Mouse (Mus musculus) liver, embryonic 11.5 days (tissue): ENCODE results near the gene Ipo13. TPM values are rescaled to one million over a fixed set of nuclear protein-coding genes. Genes with fewer than 3 reads are reported as not detected.

Source experiments
- ATAC-seq: fragments of 200-750 bp; cut with Nextera tagmentation; replicated peaks from 2 replicates; pipeline ENCODE4 v1.8.0; 2017; ENCODE audit warnings: moderate number of reproducible peaks, mild to moderate bottlenecking, moderate TSS enrichment, moderate library complexity; ENCODE audit not compliant: low FRiP score
- DNase-seq: peaks from one replicate; pipeline ENCODE4 v3.0.0-alpha.2; 2017; ENCODE audit warnings: low spot score
- H3K27ac ChIP-seq: fragments of 300-500 bp; sonication (generic); 2 replicates; pipeline ENCODE4 v1.5.1; 2014; ENCODE audit warnings: mild to moderate bottlenecking, low read depth, low read length, control low read depth
- H3K27me3 ChIP-seq: fragments of 300-500 bp; sonication (generic); replicated peaks from 2 replicates; pipeline ENCODE4 v1.6.1; 2014; ENCODE audit warnings: low read length, mixed read lengths; ENCODE audit not compliant: control insufficient read depth, insufficient read depth
- H3K36me3 ChIP-seq: fragments of 300-500 bp; sonication (generic); 2 replicates; pipeline ENCODE4 v1.6.1; 2014; ENCODE audit warnings: mild to moderate bottlenecking, low read length, moderate library complexity, mixed read lengths; ENCODE audit not compliant: control insufficient read depth, insufficient read depth
- H3K4me1 ChIP-seq: fragments of 300-500 bp; sonication (generic); replicated peaks from 2 replicates; pipeline ENCODE4 v1.6.1; 2014; ENCODE audit warnings: low read length, mixed read lengths; ENCODE audit not compliant: control insufficient read depth, insufficient read depth
- H3K4me2 ChIP-seq: fragments of 300-500 bp; sonication (generic); 2 replicates; pipeline ENCODE4 v1.6.1; 2014; ENCODE audit warnings: mild to moderate bottlenecking, control low read depth, moderate library complexity
- H3K4me3 ChIP-seq: fragments of 300-500 bp; sonication (generic); 2 replicates; pipeline ENCODE4 v1.5.1; 2014; ENCODE audit warnings: low read depth, low read length, control low read depth
- H3K9ac ChIP-seq: fragments of 300-500 bp; sonication (generic); 2 replicates; pipeline ENCODE4 v1.6.1; 2014; ENCODE audit warnings: low read depth, low read length, control low read depth
- H3K9me3 ChIP-seq: fragments of 300-500 bp; sonication (generic); 2 replicates; pipeline ENCODE4 v1.6.1; 2016; ENCODE audit warnings: low read length, inconsistent platforms, mixed read lengths; ENCODE audit not compliant: control insufficient read depth
- WGBS: fragments of 180-500 bp; shearing (Covaris S2); extraction: QIAGEN DNeasy Blood & Tissue Kit; methylation state at CpG from one replicate; pipeline ENCODE4 v1.1.7; 2014; 5-methylcytosine and 5-hydroxymethylcytosine counted together
- polyA plus RNA-seq: library from polyadenylated mRNA; unstranded; fragments of >200 nt; fragmentation: Nextera tagmentation; extraction: Ambion mirVana; gene quantifications from 2 replicates; pipeline ENCODE4 v1.2.1, GENCODE M21; 2014

The Ipo13 gene
- polyA plus RNA-seq, 1 experiment from 2014 or later: 44.2 TPM

DNA sequence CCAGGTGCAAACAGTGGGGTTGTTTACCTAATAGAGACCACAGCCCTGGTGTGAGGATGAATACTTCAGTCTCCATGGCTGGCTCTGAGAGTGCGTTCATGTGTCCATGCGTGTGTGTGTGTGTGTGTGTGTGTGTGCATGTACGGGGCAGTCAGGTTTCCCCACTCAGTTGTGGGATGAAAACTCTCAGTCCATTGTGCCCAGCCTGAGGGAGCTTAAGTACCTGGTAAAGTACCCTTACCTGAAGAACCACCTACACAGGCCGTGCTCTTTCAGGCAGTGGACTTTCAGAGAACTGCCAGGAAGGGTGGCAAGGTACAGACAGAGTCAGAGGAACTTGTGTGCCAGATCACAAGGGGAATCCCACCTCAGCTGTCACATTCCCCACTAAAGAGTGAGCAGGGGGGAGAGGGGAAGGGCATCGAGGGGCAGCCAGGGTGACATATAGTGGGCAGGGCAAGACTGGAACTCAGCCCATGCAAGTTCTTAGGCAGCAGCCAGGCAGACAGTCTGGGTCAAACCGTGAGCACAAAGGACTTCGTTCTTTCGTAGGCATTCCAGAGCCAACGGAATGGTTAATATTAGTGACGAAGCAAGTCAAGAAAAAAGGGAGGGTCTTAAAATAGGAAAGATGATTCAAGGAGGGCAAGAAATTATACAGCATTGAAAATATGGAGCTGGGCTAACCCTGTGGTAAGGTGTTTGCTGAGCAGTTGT, 62.5 kb downstream of the Ipo13 start:
- no peaks in the 10 kb centered on the region; the same call in 1 of the 2 replicates for H3K27me3 ChIP-seq
- no peak overlapping the region for H3K4me3 ChIP-seq
- H3K4me1 ChIP-seq: 0 out of 2 replicates have a peak, but pooled peaks cover 3% of the 10 kb centered on the region
- H3K9ac ChIP-seq: no peak overlapping the region
- ATAC-seq (no peak), DNase-seq (no peak)
- no peaks in the 10 kb centered on the region for H3K9me3 ChIP-seq
- H3K36me3 ChIP-seq: peaks cover 4% of the 10 kb centered on the region; the same call in 1 of the 2 replicates
- WGBS: 88% methylated on average over 10 of the region's 10 CpGs
- no peak overlapping the region for H3K27ac ChIP-seq
- H3K4me2 ChIP-seq: no peak overlapping the region

DNA sequence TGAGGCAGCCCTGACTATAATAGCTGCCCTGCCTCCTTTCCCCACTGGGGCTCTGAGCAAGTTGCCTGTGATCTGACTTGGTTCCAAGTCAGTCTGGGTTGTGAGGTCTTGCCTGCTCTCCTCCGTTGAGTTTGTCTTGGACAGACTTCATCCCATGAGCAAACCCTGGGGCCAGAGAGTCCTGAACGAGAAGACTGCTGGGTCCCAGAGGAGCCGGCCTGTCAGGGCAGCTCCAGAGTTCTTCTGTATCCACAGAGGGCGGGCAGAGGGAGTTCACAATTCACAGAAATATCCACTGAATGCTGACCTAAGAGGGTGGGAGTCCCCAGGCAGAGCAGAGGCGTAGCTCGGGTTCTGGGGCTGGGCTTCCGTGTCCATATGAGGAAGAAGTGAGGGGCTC, 63.9 kb downstream of the Ipo13 start:
- H3K36me3 ChIP-seq: peaks cover 6% of the 10 kb centered on the region; the same call in 1 of the 2 replicates
- ATAC-seq: no peak

DNA sequence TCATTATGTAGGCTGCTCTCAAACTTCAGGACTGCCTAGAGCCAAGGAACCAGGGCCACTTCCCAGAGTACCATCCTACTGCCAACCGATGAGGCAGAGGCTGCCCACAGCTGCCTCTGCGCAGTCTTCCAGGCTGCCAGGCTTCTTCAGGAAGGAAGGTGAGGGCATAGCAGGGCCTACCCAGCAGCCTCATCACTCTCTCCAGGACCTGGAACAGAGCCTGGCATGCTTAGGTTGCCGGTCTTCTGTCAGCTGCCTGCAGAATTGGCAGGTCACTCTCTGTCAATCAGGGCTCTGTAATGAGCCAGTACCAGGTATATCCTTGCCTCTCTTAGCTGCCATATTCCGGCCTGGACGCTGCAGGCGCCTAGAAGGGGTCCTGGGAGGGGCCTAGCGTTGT, 64.6 kb downstream of the Ipo13 start:
- H3K9me3 ChIP-seq: no peaks in the 10 kb centered on the region
- no peak overlapping the region for H3K9ac ChIP-seq
- H3K27ac ChIP-seq: no peak overlapping the region
- H3K27me3 ChIP-seq: no peaks in the 10 kb centered on the region
- no peak overlapping the region for H3K4me3 ChIP-seq
- no peak overlapping the region for H3K4me2 ChIP-seq
- H3K4me1 ChIP-seq: 0 out of 2 replicates have a peak, but pooled peaks cover 4% of the 10 kb centered on the region
- peaks cover 7% of the 10 kb centered on the region; the same call in 1 of the 2 replicates for H3K36me3 ChIP-seq
- 88% methylated on average over 7 of the region's 7 CpGs for WGBS
- ATAC-seq (no peak), DNase-seq (no peak)

More for the DNA sequence above, 63.9 kb downstream of the Ipo13 start:
- H3K27ac ChIP-seq: no peak overlapping the region
- H3K4me2 ChIP-seq: no peak overlapping the region
- DNase-seq: no peak
- 79% methylated on average over 7 of the region's 7 CpGs for WGBS
- no peaks in the 10 kb centered on the region for H3K9me3 ChIP-seq
- 0 out of 2 replicates have a peak, but pooled peaks cover 4% of the 10 kb centered on the region for H3K4me1 ChIP-seq
- no peaks in the 10 kb centered on the region for H3K27me3 ChIP-seq
- no peak overlapping the region for H3K9ac ChIP-seq
- no peak overlapping the region for H3K4me3 ChIP-seq

DNA sequence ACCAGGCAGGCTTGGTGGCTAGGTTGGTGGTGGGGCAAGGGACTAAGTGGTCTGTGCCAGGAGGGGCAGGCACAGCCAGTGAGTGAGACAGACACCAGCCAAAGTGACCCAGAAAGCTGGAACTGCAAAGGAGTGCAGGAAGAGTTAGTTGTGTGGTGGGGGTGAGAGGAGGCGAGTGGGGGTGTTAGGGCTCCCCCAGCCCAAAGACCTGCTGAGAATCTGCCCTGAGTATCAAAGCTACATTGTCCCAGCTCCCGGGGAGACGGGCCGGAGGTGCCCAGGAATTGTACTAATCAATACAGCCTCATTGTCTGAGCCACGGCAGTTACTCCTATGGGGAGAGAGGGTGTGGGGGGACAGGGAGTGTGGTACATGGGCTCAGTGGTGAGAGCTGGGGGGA, 65.3 kb downstream of the Ipo13 start:
- H3K4me1 ChIP-seq: 0 out of 2 replicates have a peak, but pooled peaks cover 4% of the 10 kb centered on the region
- no peak overlapping the region for H3K9ac ChIP-seq
- H3K4me2 ChIP-seq: no peak overlapping the region
- ATAC-seq (no peak), DNase-seq (no peak)
- H3K9me3 ChIP-seq: no peaks in the 10 kb centered on the region
- no peak overlapping the region for H3K4me3 ChIP-seq
- no peaks in the 10 kb centered on the region for H3K27me3 ChIP-seq
- 71% methylated on average over 5 of the region's 5 CpGs for whole genome bisulfite sequencing
- H3K27ac ChIP-seq: no peak overlapping the region
- peaks cover 7% of the 10 kb centered on the region; the same call in 1 of the 2 replicates for H3K36me3 ChIP-seq

DNA sequence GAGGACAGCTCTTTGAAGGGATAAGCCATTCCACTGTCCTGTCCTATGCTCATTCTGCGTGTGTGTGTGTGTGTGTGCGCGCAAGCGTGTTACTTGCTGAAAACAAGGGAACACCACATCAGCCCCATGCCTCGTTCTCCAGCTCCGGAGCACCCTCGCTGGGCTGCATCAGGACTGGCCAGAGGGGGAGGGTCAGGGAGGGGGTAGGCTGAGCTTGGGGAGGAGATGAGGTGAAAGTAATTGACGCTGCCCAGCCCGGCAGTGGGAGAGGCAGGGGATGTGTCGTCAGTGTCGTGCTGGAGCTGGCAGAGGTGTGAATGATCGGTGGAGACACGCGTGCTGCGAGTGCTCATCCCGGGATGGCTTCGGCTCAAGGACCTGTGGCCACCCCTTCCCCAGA, 65.7 kb downstream of the Ipo13 start:
- 77% methylated on average over 17 of the region's 17 CpGs for WGBS
- Histone ChIP-seq H3K27me3 (no peaks in the 10 kb centered on the region), H3K4me2 (no peak overlapping the region), H3K4me3 (no peak overlapping the region), H3K9me3 (no peaks in the 10 kb centered on the region), H3K36me3 (peaks cover 7% of the 10 kb centered on the region; the same call in 1 of the 2 replicates), H3K4me1 (0 out of 2 replicates have a peak, but pooled peaks cover 4% of the 10 kb centered on the region), H3K9ac (no peak overlapping the region), H3K27ac (no peak overlapping the region)
- ATAC-seq (no peak), DNase-seq (no peak)

DNA sequence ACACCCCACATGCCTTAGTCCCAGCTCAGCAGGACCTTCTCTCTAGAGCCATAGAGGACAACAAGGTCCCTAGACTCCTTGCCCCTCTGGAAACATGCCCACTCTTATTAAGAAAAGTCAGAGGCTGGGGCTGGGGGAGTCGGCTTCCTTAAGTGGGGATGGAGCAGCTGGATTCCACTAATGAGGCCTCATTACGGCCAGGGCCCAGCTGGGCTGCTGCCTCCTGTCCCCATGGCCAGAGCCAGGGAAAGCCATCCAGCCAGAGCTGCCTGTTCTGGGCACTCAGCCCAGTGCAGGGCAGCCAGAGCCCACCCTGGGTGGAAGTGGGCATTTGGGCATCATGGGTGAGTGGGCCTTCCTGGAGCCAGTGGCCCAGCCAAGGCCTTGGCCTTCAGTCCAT, 67.8 kb downstream of the Ipo13 start:
- Histone ChIP-seq H3K36me3 (peaks cover 7% of the 10 kb centered on the region; the same call in 1 of the 2 replicates), H3K4me2 (no peak overlapping the region), H3K9ac (no peak overlapping the region), H3K27me3 (no peaks in the 10 kb centered on the region), H3K27ac (no peak overlapping the region), H3K4me1 (0 out of 2 replicates have a peak, but pooled peaks cover 4% of the 10 kb centered on the region), H3K4me3 (no peak overlapping the region), H3K9me3 (no peaks in the 10 kb centered on the region)
- DNase-seq (no peak), ATAC-seq (no peak)
- WGBS: 76% methylated on average over 2 of the region's 2 CpGs

DNA sequence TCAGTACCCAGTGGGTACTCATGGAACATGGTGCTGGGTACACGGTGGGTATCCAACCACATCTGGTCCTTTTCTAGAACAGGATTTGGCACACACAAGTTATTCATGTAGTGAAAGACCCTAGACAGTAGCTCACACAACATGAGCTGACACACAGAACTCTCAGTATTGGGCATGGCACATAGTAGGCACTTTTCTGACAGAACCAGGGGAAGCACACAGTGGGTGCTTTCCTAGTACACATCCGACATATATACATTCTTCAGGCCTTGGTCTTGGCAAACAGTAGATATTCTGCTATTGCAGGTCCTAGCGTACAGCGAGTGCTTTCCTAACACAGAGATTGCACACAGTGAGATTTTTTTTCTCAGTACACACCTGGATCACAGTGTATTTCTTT, 68.5 kb downstream of the Ipo13 start:
- no peak overlapping the region for H3K27ac ChIP-seq
- H3K4me2 ChIP-seq: no peak overlapping the region
- H3K36me3 ChIP-seq: peaks cover 7% of the 10 kb centered on the region; the same call in 1 of the 2 replicates
- H3K9me3 ChIP-seq: no peaks in the 10 kb centered on the region
- H3K4me1 ChIP-seq: 0 out of 2 replicates have a peak, but pooled peaks cover 4% of the 10 kb centered on the region
- no peak overlapping the region for H3K9ac ChIP-seq
- no peak for ATAC-seq
- H3K27me3 ChIP-seq: no peaks in the 10 kb centered on the region
- no peak for DNase-seq
- WGBS: 96% methylated on average over 4 of the region's 4 CpGs
- no peak overlapping the region for H3K4me3 ChIP-seq

DNA sequence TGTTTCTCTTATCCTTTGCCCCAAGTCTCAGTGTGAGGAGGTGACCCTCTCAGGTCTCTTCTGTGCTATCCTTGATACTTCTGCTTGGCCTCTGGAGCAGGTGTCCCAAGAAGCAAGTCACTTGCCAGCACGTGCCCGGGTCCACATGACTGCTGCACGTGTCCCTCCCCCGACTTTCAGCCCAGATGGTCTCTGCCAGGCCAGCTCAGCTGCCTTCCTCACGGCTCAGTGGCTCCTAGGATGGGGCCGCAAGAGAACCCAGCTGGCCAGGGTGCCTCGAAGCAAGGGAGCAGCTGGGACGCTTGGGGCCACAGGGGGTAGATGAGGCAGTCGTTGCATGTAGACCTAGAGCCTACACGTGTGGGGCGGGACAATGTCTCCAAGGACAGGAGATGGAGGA, 69.5 kb downstream of the Ipo13 start:
- WGBS: 84% methylated on average over 11 of the region's 11 CpGs
- no peak for DNase-seq
- no peak for ATAC-seq
- Histone ChIP-seq H3K9me3 (no peaks in the 10 kb centered on the region), H3K4me1 (0 out of 2 replicates have a peak, but pooled peaks cover 4% of the 10 kb centered on the region), H3K4me2 (no peak overlapping the region), H3K9ac (no peak overlapping the region), H3K27ac (no peak overlapping the region), H3K4me3 (no peak overlapping the region), H3K27me3 (no peaks in the 10 kb centered on the region), H3K36me3 (peaks cover 7% of the 10 kb centered on the region; the same call in 1 of the 2 replicates)
